Mouse (Mus musculus) liver, adult 2 months (tissue): Measurements from ENCODE around the gene Dzip1. TPM values are rescaled to one million over a fixed set of nuclear protein-coding genes. Genes with fewer than 3 reads are reported as not detected.

Source experiments
- DNase-seq: peaks from one replicate; pipeline ENCODE4 v3.0.0-alpha.2; 2011; ENCODE audit warnings: low read depth, low spot score; ENCODE audit errors: extremely low read depth
- H3K27ac ChIP-seq: fragments of 200-500 bp; replicated peaks from 2 replicates; pipeline ENCODE4 v1.5.1; 2012; ENCODE audit warnings: low read depth, mild to moderate bottlenecking, control low read depth, inconsistent platforms, low read length; ENCODE audit not compliant: insufficient read depth
- H3K27me3 ChIP-seq: fragments of 200-500 bp; 2 replicates; pipeline ENCODE4 v1.6.1; 2012; ENCODE audit warnings: mild to moderate bottlenecking, moderate library complexity, low read length, inconsistent platforms; ENCODE audit not compliant: control insufficient read depth, insufficient read depth
- H3K36me3 ChIP-seq: fragments of 200-500 bp; 2 replicates; pipeline ENCODE4 v1.6.1; 2012; ENCODE audit warnings: low read length, inconsistent platforms; ENCODE audit not compliant: control insufficient read depth, insufficient read depth
- H3K4me1 ChIP-seq: fragments of 200-500 bp; 2 replicates; pipeline ENCODE4 v1.6.1; 2011; ENCODE audit warnings: low read length; ENCODE audit not compliant: control insufficient read depth, insufficient read depth
- H3K4me3 ChIP-seq: fragments of 200-500 bp; 2 replicates; pipeline ENCODE4 v1.5.1; 2011; ENCODE audit warnings: low read depth, mild to moderate bottlenecking, control low read depth, low read length, moderate library complexity; ENCODE audit not compliant: insufficient read depth
- H3K79me2 ChIP-seq: fragments of 200-500 bp; 2 replicates; pipeline ENCODE4 v1.6.1; 2012; ENCODE audit warnings: inconsistent platforms, mild to moderate bottlenecking, low read length, moderate library complexity; ENCODE audit not compliant: control insufficient read depth, insufficient read depth
- H3K9ac ChIP-seq: fragments of 200-500 bp; 2 replicates; pipeline ENCODE4 v1.6.1; 2012; ENCODE audit warnings: low read depth, mild to moderate bottlenecking, control low read depth, inconsistent platforms, low read length
- CTCF ChIP-seq: fragments of 200-500 bp; IDR thresholded peaks from 2 replicates; pipeline ENCODE4 v1.5.1; 2011; ENCODE audit warnings: low read depth, low read length, control low read depth
- POLR2A ChIP-seq: fragments of 200-500 bp; IDR thresholded peaks from 2 replicates; pipeline ENCODE4 v1.6.1; 2011; ENCODE audit warnings: low read length, control low read depth; ENCODE audit not compliant: insufficient read depth; ENCODE audit errors: extremely low read depth
- WGBS: fragments of 180-500 bp; shearing (Covaris S2); methylation state at CpG from one replicate; pipeline ENCODE4 v1.1.7; 2018; 5-methylcytosine and 5-hydroxymethylcytosine counted together
- polyA plus RNA-seq: library from polyadenylated mRNA; depleted of rRNA; stranded (reverse); fragments of >200 nt; gene quantifications from 2 replicates; pipeline ENCODE4 v1.2.3, GENCODE M21; 2012; rRNA removed
- total RNA-seq: library from RNA; depleted of rRNA; stranded (reverse); fragments of >200 nt; gene quantifications from 2 replicates; pipeline ENCODE4 v1.2.3, GENCODE M21; 2014; rRNA removed

Gene Dzip1
- total and polyA plus RNA-seq, 2 experiments, result 0.23 to 0.55 TPM

GRCm38 (mm10) chr14:118834313-118834712, 90.9 kb downstream of the Dzip1 start:
- Histone ChIP-seq H3K27me3 (0 out of 2 replicates have a peak, but pooled peaks cover 2% of the 10 kb centered on the region), H3K9ac (no peak overlapping the region), H3K36me3 (no peaks in the 10 kb centered on the region), H3K4me3 (no peak overlapping the region), H3K4me1 (0 out of 2 replicates have a peak, but pooled peaks cover 3% of the 10 kb centered on the region), H3K79me2 (no peaks in the 10 kb centered on the region), H3K27ac (no peak overlapping the region)
- TF ChIP-seq CTCF (no peak), POLR2A (no peak)
- WGBS, result 39% methylated on average over 7 of the region's 7 CpGs
- DNase-seq, result no peak

DNA sequence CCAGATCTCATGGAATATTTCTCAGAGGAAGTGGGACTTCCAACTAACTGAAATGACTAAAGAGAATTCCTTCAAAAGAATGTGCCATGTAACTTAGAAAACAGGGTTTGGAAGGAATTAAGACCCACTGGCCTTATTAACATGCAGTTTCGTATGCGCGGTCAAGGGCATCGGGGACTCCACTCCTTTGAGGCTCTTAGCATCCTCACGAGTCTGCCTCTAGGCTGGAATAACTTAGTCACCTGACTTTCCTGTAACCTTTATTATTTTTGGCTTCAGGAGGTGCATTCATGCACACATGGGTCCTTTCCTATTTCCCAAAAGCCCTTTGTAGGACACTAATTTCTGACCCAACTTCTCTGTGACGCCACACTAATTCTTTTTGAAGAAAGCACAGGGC, 92.0 kb downstream of the Dzip1 start:
- Histone ChIP-seq H3K27me3 (0 out of 2 replicates have a peak, but pooled peaks cover 2% of the 10 kb centered on the region), H3K4me3 (no peak overlapping the region), H3K79me2 (no peaks in the 10 kb centered on the region), H3K27ac (no peak overlapping the region), H3K4me1 (0 out of 2 replicates have a peak, but pooled peaks cover 3% of the 10 kb centered on the region), H3K9ac (no peak overlapping the region), H3K36me3 (no peaks in the 10 kb centered on the region)
- TF ChIP-seq CTCF (no peak), POLR2A (no peak)
- 91% methylated on average over 6 of the region's 6 CpGs for WGBS
- DNase-seq, result no peak

GRCm38 (mm10) chr14:118831597-118831996, 93.7 kb downstream of the Dzip1 start:
- H3K9ac ChIP-seq, result no peak overlapping the region
- TF ChIP-seq CTCF (no peak), POLR2A (no peak)
- 0 out of 2 replicates have a peak, but pooled peaks cover 2% of the 10 kb centered on the region for H3K27me3 ChIP-seq
- no peaks in the 10 kb centered on the region for H3K36me3 ChIP-seq
- no peak overlapping the region for H3K4me3 ChIP-seq
- no peak overlapping the region for H3K27ac ChIP-seq
- H3K4me1 ChIP-seq, result no peaks in the 10 kb centered on the region
- H3K79me2 ChIP-seq, result no peaks in the 10 kb centered on the region
- DNase-seq, result no peak
- 72% methylated on average over 4 of the region's 4 CpGs for WGBS

DNA sequence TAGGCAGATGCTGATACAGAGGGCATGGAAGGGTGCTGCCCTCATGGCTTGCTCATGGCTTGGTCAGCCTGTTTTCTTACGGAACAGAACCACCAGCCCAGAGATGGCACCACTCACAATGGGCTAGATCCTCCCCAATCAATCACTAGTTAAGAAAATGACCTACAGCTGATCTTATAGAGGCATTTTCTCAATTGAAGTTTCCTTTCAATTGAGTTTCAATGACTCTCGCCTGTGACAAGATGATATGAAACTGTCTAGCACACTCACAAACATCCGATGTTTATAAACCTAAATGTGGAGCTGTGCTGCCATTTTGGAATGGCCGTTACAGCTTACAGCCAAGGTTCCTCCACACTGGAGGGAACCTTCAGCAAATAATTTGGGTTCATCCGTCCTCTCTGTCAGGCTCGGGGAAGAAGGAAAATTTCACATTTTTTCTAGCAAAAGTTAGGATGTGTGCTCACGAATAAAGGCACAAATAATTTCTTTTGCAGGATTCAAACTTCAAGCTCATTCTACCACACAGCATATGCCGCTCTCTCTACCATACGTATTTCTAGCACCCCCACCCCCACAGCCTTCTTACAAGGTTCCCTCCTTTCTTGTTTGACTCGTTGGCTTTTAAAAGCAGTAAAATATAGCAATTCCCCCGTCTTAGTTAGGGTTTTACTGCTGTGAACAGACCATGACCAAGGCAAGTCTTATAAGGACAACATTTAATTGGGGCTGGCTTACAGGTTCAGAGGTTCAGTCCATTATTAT, 95.7 kb downstream of the Dzip1 start:
- Histone ChIP-seq H3K36me3 (no peaks in the 10 kb centered on the region), H3K79me2 (no peaks in the 10 kb centered on the region), H3K9ac (no peak overlapping the region), H3K4me1 (no peaks in the 10 kb centered on the region), H3K27ac (no peak overlapping the region), H3K27me3 (0 out of 2 replicates have a peak, but pooled peaks cover 2% of the 10 kb centered on the region), H3K4me3 (no peak overlapping the region)
- DNase-seq, result no peak
- TF ChIP-seq POLR2A, result no peak
- TF ChIP-seq CTCF, result no peak
- 92% methylated on average over 11 of the region's 11 CpGs for WGBS

DNA sequence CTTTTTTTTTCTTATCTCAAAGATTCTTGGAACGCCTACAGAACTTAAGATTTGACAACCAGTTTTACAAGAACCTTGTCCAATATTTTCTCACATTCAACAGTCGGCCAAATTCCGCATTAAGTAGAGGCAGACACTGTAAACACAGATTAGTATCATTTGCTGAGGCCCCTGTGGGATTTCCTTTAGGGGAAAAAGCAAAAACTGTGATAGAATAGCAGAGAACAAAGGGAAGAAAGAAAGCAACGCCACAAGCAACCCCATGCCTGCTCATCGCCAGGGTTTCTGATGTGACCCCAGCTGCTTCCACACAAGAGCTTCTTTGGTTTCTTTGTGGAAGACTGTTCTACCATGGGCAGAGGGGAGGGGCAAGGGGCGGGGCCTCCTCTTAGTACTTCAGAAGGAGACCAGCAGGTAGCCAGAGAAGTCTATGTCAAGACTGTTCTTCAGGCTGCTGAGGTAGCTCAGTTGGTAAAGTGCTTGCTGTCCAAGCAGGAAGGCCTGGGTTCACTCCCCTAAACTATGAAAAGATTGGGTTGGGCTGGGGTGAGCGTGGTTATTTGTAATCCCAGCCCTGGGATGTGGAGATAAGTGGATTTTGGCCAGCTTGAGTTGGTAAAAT, 97.9 kb downstream of the Dzip1 start:
- H3K27ac ChIP-seq, result no peak overlapping the region
- H3K79me2 ChIP-seq, result no peaks in the 10 kb centered on the region
- DNase-seq, result no peak
- WGBS, result 70% methylated on average over 7 of the region's 7 CpGs
- no peak overlapping the region for H3K9ac ChIP-seq
- H3K4me1 ChIP-seq, result no peaks in the 10 kb centered on the region
- H3K36me3 ChIP-seq, result no peaks in the 10 kb centered on the region
- H3K4me3 ChIP-seq, result no peak overlapping the region
- TF ChIP-seq POLR2A (no peak), CTCF (no peak)
- H3K27me3 ChIP-seq, result 0 out of 2 replicates have a peak, but pooled peaks cover 2% of the 10 kb centered on the region

- Histone ChIP-seq H3K79me2 (no peaks in the 10 kb centered on the region), H3K4me3 (no peak overlapping the region), H3K9ac (no peak overlapping the region), H3K36me3 (no peaks in the 10 kb centered on the region), H3K27me3 (no peaks in the 10 kb centered on the region), H3K27ac (no peak overlapping the region), H3K4me1 (no peaks in the 10 kb centered on the region)
- TF ChIP-seq POLR2A, result no peak
- TF ChIP-seq CTCF, result no peak
- 80% methylated on average over 8 of the region's 8 CpGs for WGBS
- DNase-seq, result no peak
Observed at GRCm38 (mm10) chr14:118826346-118826745, 98.9 kb downstream of the Dzip1 start.

Other genes with a start within 250 kb of the Dzip1 start
- gene Abcc4, start 219.2 kb downstream of the Dzip1 start, total RNA-seq, result 3.0 and 5.2 TPM in 2 replicates
- gene Abcc4, start 219.2 kb downstream of the Dzip1 start, polyA plus RNA-seq, result 0.89 and 1.5 TPM in 2 replicates
- gene Cldn10, start 137.6 kb downstream of the Dzip1 start, total RNA-seq, result 0.09 and 0.13 TPM in 2 replicates
- not detected in 2 replicates for gene Cldn10, start 137.6 kb downstream of the Dzip1 start, polyA plus RNA-seq
- 155 and 159 TPM in 2 replicates for gene Dnajc3, start 12.5 kb upstream of the Dzip1 start, total RNA-seq
- gene Dnajc3, start 12.5 kb upstream of the Dzip1 start, polyA plus RNA-seq, result 32.4 and 40.2 TPM in 2 replicates
- 3.0 and 3.6 TPM in 2 replicates for gene Uggt2, start 174.0 kb upstream of the Dzip1 start, total RNA-seq
- 0.52 and 0.98 TPM in 2 replicates for gene Uggt2, start 174.0 kb upstream of the Dzip1 start, polyA plus RNA-seq
- 0.09 and 0.13 TPM in 2 replicates for gene Hs6st3, start 212.9 kb upstream of the Dzip1 start, total RNA-seq
- 0.05 and 0.06 TPM in 2 replicates for gene Hs6st3, start 212.9 kb upstream of the Dzip1 start, polyA plus RNA-seq